Mouse (Mus musculus): ENCODE results near the gene Ess2.

DNA sequence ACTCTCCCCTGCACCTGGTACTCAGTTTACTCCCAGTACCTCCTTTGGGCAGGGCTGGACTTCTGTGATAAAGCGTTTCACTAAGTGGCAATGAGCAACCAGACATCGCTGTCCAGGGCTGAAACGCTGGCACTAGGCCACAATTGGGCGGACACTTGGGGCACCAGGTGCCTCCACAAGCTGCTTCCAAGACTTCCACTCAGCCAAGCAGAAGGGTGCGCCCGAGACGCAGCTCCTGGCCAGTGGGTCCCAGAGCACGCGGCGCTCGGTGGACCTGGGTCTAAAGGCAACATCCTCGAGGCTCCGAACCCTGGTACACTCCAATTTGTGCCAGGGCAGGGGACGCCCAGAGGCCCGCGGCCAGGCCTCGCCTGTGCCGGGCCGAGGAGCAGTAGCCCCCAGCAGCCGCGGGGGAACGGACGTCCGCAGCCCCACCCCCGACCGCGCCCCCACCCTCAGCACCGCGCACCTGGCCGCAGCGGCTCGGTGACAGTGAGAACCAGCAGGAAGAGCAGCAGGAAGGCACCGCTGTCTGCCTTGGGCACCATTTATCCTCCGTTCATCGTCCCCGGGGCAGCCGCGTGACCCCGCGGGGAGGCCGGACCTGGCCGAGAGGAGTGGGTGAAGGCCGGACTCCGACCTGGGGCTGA, 20.1 kb downstream of the Ess2 start:
- TF ChIP-seq CTCF (IDR thresholded peaks at IDR 0.05; ENCODE audit: control insufficient read depth, insufficient read depth, insufficient read length): no peak
- TF ChIP-seq MYOD1 (IDR thresholded peaks at IDR 0.05; ENCODE audit: control insufficient read depth, insufficient read length, low read depth): peak; percentile 14
- TF ChIP-seq MYOG (IDR thresholded peaks at IDR 0.05; ENCODE audit: control insufficient read depth, extremely low read depth, insufficient read length): no peak
- TF ChIP-seq USF1 (IDR thresholded peaks at IDR 0.05; ENCODE audit: low read depth): no peak

All from C2C12 (cell line).